Mouse (Mus musculus) left cerebral cortex, postnatal 36 days (tissue): ENCODE data around the gene Cdhr5. TPM values are rescaled to one million over a fixed set of nuclear protein-coding genes. Genes with fewer than 3 reads are reported as not detected.
"Not testable (repeated sequence)": the region's sequence is repeated elsewhere in the genome, so short reads cannot be mapped to it uniquely, and the experiment has no call there.

Experiments
- DNase-seq, 2 experiments: peaks; one replicate each; pipeline ENCODE4 v3.0.0; 2021 to 2022; ENCODE audit warnings: low spot score in 2 of 2, mixed read lengths in 1 of 2
- intact Hi-C: fragments of 180-260 bp; cut with DNase I; formaldehyde crosslinking; loops from one replicate; pipeline ENCODE4 v1.15.1; 2025
- total RNA-seq, 2 experiments: library from RNA; stranded (reverse); gene quantifications; 2 replicates each; pipeline ENCODE4 v1.2.3; 2021

The Cdhr5 gene
- total RNA-seq, 2 experiments from 2014 or later = not detected

- intact Hi-C loops = no loop called here
These were observed 2.4 kb upstream of the Cdhr5 start, which contains the start of gene Sct for GRCm38 (mm10) chr7:141278766-141279590. Gene Sct (minus strand): TSS chr7:141279133.

GRCm38 (mm10) chr7:141277701-141278678 lies 1.4 kb upstream of the Cdhr5 start:
- intact Hi-C loops = no loop called here
- no peak for DNase-seq

More at GRCm38 (mm10) chr7:141278766-141279590, 2.4 kb upstream of the Cdhr5 start, which contains the start of gene Sct:
- DNase-seq = no peak

GRCm38 (mm10) chr7:141275356-141275755 lies 1.2 kb downstream of the Cdhr5 start:
- intact Hi-C loops = no loop called here
- no peak for DNase-seq

DNA sequence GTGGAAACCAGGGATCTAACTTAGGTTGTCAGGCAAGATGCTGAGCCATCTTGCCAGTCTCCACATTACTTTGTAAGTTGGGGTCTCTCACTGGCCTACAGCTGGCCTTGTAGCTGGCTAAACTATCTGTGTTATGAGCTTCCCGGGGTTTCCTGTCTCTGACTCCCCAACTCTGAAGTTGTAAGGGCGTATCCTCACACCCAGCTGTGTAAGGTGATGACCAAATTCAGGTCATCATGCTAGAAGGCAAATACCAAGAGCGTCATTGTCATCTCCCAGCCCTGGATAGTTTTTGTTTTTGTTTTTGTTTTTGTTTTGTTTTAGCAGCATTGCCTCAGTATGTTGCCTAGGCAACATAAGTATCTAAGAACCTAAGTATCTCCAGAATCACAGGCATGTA lies 6.0 kb downstream of the Cdhr5 start:
- intact Hi-C loops = no loop called here
- no peak for DNase-seq

DNA sequence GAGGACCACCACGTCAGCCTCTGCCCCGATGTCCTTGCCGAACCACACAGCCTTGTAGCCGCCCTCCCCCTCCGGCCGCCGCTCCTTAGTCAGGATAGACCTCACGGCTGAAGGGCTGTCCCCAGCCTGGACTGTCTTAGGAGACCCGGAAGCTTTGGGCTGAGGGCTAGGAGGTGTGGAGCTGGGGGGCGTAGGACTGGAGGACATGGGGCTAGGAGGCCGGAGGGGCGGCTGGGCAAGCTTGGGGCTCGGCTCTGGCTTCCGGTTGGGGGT lies 7.4 kb downstream of the Cdhr5 start:
- intact Hi-C loops = loop anchor here (5.0 kb wide), 1 partner anchor 93 kb away; no protein-coding TSS in a partner anchor
- DNase-seq = no peak

DNA sequence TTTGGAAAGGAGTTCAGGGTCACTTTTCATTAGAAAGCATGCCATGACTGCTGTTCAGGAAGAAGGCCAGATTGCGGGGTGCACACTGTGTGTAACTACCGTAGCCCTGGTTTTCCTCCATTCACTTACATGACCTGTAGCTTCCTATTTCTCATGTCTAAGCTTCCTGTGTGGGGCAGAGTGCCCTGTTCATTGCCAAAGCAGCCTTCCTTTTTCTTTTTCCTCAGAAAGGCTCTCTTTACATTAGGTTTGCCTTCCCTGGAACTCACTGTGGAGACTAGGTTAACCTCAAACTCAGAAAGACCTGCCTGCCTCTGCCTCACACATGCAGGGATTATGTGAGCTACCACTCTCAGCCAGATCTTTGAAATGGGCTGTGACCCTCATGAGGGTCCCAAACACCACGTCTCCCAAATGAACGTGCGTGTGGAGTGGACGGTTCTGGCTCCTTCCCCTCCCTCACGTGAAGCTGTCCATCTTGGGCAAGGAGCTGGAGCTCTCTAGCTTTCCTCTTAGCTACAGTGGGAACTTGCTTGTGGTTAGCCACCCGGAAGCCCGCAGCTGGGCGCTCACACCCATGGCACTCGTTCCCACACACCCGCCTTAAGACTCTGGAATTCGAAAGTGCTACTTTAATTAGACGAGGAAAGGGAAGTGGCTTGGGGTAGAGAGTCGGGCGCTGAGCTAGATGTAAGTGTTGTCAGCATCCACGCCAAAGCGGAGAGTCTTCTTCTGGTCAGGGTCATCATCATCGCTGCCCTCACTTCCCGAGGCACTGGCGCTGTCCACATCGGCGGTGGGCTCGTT lies 7.9 kb downstream of the Cdhr5 start:
- intact Hi-C loops = loop anchor here (5.0 kb wide), 1 partner anchor 94 kb away; no protein-coding TSS in a partner anchor
- DNase-seq = no peak

DNA sequence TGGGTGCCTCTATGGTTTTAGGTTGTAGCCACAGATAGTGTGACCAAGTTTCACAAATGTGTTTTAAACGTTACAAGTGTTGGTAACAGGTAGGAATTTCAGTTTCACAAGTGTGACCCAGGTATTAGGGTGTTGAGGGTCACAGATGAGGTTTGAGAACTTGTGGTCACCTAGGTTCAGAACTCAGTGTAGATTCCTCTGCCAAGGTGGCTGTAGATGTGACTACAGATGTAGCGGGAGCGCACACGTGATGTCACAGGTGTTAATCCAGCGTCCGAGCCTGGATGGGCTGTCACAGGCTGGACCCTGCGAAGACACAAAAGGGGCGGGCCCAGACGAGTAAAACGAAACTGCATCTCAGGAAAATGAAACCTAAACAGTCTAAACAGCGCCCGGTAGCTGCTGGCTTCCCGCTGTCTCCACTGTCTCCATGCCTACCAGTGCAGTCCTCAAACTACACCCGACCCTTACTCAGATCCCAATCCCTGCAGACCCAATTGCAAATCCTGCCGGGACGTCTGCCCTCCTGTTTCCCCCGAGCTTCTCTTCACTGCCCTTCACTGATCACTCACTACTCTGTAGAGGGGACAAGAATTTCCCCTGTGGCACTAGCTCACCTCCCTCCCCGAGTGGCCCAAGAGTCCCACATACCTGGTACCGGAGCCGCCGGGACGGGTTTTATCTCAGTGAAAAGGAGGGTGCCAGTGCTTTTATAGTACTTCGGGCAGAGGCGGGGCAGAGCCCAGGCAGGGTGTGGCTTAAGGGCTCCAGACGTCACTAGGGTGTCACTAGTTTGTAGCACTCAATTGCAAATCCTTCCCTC lies 10.6 kb downstream of the Cdhr5 start, which contains the start of gene Irf7:
Gene Irf7, minus strand, starts transcription at position 743 of the 823 bp plus-strand sequence.
- peak in 1 of 2 experiments; percentile 16 for DNase-seq
- intact Hi-C loops = loop anchor here (5.0 kb wide), 1 partner anchor 96 kb away; no protein-coding TSS in a partner anchor

GRCm38 (mm10) chr7:141265411-141265738 lies 11.2 kb downstream of the Cdhr5 start:
- intact Hi-C loops = loop anchor here (5.0 kb wide), 1 partner anchor 97 kb away; no protein-coding TSS in a partner anchor

DNA sequence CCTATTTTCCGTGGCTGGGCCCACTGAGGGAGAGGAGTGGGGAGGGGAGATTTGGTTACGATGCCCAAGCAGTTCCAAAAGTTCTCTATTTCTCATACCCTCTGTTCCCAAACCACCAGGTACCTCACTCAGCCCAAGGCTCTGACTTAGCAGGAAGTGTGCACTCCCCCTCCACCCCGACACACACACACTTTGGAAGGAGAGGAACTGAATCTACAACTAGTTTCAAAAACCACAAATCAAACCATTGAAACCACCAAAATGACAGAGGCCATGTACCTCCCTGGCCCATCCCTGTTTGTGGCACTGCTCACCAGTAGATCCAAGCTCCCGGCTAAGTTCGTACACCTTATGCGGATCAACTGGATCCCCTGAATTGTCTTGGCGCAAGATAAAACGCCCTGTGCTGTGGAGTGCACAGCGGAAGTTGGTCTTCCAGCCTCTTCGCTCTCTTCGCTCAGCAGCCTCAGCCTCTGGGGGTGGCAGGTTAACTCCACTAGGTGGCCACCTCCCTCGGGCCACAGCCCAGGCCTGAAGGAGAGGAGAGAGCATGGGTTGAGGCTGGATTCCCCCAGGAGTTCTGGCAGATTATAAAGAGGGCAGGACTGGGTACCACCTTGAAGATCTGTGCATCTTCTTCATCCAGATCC lies 11.7 kb downstream of the Cdhr5 start:
- intact Hi-C loops = loop anchor here (5.0 kb wide), 1 partner anchor 97 kb away; no protein-coding TSS in a partner anchor
- no peak for DNase-seq

More at GRCm38 (mm10) chr7:141265411-141265738, 11.2 kb downstream of the Cdhr5 start:
- DNase-seq = no peak

- intact Hi-C loops = no loop called here
- no peak for DNase-seq
These were observed 12.4 kb downstream of the Cdhr5 start for GRCm38 (mm10) chr7:141264041-141264700.

- DNase-seq = no peak
- intact Hi-C loops = no loop called here
These were observed 12.9 kb downstream of the Cdhr5 start for GRCm38 (mm10) chr7:141263640-141264039.

DNA sequence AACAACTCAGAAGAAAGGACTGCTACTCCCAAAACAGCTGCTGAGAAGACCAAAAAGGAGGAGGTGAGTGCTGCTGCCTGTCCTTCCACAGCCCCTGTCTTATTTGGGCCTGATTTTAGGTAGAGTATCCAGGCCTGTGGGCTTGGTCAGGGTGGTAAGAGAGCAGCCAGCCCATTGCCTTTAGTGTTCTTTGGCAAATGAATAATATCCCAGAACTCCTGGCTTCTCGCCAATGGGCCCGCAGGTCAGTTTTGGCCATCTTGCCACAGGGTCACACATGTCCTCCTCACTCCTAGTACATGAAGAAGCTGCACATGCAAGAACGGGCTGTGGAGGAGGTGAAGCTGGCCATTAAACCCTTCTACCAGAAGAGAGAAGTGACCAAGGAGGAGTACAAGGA lies 15.1 kb downstream of the Cdhr5 start:
- intact Hi-C loops = no loop called here

GRCm38 (mm10) chr7:141256159-141256558 lies 20.4 kb downstream of the Cdhr5 start:
- DNase-seq = no peak
- intact Hi-C loops = no loop called here

More for the DNA sequence above, 15.1 kb downstream of the Cdhr5 start:
- no peak for DNase-seq

DNA sequence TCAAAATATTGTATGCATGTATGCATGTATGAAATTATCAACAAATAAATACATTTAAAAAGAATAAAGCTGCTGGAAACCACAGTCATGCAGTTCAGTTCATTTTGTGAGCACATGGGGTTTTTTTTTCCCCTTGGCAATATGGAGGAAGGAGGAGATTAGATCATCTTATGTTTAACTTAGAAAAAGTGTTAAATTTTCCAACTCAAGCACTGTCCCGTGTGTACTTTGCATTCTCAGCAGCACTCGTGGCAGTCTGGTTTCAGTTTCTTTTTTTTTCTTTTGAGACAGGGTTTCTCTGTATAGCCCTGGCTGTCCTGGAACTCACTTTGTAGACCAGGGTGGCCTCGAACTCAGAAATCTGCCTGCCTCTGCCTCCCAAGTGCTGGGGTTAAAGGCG lies 26.1 kb downstream of the Cdhr5 start:
- DNase-seq, intact Hi-C loops: not testable (repeated sequence)

GRCm38 (mm10) chr7:141231551-141231950 lies 45.0 kb downstream of the Cdhr5 start:
- DNase-seq = no peak
- intact Hi-C loops = no loop called here

DNA sequence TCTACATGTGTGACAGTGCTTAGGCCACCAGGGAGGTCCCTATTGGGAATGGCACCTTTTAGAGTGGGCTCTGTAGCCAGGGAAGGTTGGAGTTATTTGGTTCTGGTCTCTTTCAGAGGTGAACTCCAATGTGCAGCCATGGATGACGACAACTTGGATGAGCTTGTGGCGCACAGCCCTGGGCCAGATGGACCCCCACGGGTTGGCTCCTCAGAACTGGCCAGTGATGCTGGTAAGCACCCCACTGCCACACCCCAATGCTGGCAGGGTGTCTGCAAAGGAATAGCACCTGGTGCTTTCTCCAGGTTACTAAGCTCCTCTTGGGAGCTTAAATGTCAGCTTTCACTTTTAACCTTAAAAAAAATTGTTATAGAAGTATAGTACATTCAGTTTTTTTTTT lies 45.5 kb downstream of the Cdhr5 start:
- DNase-seq = no peak
- intact Hi-C loops = no loop called here

GRCm38 (mm10) chr7:141230570-141230969 lies 46.0 kb downstream of the Cdhr5 start:
- intact Hi-C loops = no loop called here
- DNase-seq = no peak
